Mouse (Mus musculus): ENCODE results near the gene Itpk1. TPM values are rescaled to one million over a fixed set of nuclear protein-coding genes. Genes with fewer than 3 reads are reported as not detected.

The Itpk1 gene
- total RNA-seq, 2 experiments from 2014 or later: 69.2 to 70.5 TPM

DNA sequence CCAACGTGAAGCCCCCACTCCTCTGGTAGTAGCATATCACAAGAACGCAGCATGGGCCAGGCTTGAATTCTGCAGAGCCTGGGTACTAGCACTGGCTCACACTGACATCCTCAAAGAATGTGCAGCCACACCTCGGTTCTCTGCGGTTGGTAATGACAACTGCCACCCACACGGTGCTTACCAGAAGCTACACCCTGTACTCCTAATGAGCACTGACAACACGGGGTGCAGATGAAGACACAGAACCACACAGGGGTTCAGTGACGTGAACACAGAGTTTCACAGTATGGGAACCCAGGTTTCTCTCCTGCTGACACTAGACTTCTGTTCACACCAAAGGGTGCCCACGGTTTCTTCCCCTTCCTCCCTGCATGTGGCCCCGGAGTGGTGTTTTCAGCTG is 76.5 kb downstream of the Itpk1 start:
- no peak for DNase-seq (ENCODE audit: low spot score in 2 of 2)

DNA sequence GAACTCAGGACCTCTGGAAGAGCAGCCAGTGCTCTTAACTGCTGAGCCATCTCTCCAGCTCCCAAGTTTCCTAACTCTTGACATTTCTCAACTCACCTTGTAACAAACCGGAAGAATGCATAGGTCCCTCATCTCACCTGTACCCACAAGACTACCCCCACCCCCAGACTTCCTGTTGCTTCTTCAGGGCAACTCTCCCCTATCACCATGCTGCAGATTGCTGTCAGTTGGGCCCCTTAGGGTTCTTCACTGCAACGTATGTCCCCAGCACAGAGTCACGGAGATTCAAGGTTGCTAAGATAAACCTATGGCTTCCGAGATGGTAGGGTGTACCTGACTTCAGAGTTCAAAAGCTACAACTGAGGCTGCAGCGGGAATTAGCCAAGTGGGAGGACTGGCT is 77.2 kb downstream of the Itpk1 start:
- no peak for DNase-seq (ENCODE audit: low spot score in 2 of 2)

GRCm38 (mm10) chr12:102626841-102627240 is 77.9 kb downstream of the Itpk1 start:
- no peak for DNase-seq (ENCODE audit: low spot score in 2 of 2)

GRCm38 (mm10) chr12:102625717-102626116 is 79.0 kb downstream of the Itpk1 start:
- DNase-seq (ENCODE audit: low spot score in 2 of 2): no peak

DNA sequence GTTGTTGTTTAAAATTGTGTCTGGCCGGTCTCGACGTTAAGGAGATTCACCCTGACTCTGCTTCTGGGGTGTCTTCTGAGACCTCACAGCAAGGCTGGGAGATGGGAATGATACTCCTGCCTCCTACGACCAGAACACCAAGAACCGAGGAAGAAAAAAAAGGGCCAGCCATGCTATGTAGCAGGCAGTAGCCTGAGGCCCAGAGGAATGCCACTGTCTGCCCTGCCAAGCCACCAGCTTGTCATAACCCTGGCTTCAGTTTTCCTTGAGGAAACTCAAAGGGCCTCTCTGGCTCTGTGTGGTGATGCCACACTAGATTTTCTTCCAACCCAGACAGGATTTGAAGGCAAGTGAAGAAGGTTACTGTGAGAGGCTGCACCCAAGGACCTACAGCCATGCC is 79.6 kb downstream of the Itpk1 start:
- no peak for DNase-seq (ENCODE audit: low spot score in 2 of 2)

- DNase-seq (ENCODE audit: low spot score in 2 of 2): no peak
These were observed 80.9 kb downstream of the Itpk1 start for GRCm38 (mm10) chr12:102623827-102624226.

DNA sequence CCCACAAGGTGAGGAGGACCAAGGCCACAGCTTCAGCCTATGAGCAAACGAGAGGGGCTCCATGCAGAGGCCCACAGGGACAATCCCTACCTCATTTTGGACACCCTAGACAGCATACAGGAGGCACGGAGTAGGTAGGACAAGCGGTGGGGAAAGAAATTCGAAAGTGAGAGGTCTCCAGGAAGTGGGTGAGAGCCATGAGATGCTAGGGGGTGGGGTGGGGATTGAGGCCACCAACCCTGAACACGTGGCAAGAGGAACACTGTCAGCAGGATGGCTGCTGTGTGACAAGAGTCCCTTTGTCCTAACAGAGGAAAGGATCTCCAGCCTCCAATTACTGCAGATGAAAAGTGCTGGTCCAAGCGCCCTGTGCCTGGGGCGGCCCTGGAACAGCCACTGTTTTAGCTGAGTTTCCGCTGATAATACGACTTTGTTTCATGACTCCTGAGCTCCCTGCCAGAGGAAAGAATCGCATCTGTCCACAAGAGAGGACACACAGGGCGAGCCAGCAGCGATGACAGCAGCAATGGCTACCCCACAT is 82.4 kb downstream of the Itpk1 start:
- DNase-seq (ENCODE audit: low spot score in 2 of 2): peak in 1 of 2 experiments; percentile 56

DNA sequence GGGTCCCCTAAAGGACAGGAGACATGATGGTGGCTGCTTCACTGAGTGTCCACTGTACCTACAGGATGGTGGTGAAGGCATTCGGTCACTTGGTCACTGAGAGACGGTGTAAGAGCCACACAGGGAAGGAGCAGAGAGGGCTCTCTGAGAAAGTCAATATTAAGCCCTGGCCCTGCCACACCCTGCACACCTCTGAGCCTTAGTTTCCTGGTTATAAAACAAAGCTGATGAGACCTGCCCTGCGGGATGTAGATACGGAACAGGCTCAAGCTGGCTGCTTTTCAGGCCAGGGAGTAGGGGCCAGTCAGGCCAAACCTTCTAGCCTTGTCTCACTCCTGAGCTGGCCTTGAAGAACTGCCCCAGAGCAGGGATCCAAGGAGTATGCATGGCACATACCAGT is 82.9 kb downstream of the Itpk1 start:
- DNase-seq (ENCODE audit: low spot score in 2 of 2): no peak

DNA sequence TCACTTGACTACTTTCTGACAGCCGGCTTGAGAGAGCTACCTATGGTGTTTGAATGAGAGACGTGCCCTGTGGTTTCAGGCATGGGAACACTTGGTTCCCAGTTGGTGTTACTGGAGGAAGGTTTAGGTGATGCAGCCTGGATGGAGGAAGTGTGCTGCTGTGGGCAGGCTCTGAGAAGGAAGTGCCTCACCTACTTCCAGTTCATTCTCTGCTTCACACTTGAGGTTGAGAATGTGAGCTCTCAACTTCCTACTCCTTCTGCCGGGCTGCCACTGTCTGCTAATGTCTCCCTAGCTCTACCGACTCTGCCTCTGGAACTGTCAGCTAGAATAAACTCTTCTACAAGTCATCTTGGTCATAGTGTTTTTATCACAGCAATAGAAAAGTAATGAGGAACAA is 83.5 kb downstream of the Itpk1 start:
- DNase-seq (ENCODE audit: low spot score in 2 of 2): no peak

DNA sequence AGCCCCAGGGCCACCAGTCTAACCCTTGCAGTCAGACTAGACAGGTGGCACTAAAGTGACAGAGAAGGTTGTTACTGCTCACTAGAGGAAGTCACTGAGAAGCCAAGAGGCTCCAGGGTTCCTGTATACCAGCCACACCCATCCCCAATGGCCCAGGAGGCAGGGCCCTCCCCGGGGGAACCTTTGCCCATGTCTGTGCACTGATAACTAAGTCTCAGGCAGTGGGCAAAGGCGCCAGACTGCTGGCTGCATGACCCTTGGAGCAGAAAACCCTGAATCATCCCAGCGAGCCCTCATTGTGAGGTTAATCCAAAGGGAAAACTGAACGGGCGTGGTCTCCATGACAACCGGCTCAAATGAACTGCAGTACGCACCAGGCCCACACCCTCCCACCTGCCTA is 84.8 kb downstream of the Itpk1 start:
- no peak for DNase-seq (ENCODE audit: low spot score in 2 of 2)

DNA sequence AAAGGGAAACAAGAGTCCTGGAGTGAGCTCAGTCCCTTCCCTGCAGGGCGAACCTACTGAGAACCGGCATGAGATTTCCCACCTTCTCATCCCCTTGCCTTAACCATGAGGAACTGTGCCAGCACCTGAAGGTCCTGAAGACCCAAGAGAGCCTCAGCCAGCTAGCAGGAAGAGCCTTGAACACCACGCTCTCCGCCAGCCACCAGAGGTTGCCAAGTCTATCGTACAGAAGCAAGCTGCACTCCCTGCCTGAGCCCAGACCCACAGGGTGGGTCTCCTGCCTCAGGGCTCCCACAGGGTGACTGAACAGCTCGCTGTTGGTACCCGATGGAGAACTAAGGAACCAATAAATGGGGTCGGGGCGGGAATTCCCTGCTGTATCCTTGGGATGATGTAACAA is 86.6 kb downstream of the Itpk1 start:
- DNase-seq (ENCODE audit: low spot score in 2 of 2): no peak

DNA sequence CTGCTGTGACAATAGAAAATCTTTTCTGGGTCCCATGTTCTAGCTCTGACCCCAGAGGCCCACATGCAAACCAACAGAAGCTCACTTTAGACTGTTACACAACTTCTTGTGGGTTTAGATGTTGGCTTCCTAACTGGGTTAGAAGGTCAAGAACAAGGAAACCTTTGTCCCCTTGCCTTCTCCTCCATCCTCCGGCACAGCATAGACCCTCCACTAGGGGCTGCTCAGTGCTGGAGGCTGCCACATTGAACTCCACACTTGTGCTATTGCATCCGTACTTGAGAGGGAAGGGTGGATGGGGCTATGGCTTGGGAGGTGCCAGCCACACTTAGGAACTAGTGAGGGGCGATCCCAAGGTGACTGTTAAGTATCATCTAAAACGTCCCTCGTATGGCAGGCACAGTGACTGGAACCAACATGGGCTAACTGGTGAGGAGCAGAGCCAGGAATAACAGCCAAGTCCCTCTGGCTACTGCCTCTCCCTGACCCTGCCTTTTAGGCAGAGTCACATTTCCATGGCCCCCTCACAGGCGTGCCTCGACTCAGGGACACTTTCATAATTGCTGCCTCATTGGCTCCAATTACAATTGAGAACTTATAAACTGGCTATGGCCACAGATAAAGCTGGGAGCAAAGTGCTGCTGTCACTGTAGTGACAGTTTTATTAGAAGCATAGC is 87.7 kb downstream of the Itpk1 start:
- DNase-seq (ENCODE audit: low spot score in 2 of 2): no peak

- DNase-seq (ENCODE audit: low spot score in 2 of 2): no peak
These were observed 88.5 kb downstream of the Itpk1 start for GRCm38 (mm10) chr12:102616201-102616600.

DNA sequence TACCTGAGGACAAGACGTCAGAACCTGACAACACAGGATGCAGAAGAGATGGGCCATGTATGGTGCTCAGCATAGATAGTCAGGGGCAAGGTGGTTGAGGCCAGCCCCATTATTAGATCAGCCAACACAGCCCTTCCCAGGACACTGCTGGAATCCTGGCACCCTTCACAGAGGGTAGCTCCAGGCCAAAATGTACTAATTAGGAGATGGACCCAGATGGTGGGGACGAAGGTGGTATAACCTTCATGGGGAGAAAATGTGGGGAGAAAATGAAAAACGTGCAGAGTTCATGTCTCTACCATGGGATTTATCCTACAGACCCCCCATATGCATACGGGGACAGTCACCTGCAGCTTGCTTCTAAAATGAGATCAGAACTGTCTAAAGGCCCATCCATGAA is 91.3 kb downstream of the Itpk1 start:
- no peak for DNase-seq (ENCODE audit: low spot score in 2 of 2)

DNA sequence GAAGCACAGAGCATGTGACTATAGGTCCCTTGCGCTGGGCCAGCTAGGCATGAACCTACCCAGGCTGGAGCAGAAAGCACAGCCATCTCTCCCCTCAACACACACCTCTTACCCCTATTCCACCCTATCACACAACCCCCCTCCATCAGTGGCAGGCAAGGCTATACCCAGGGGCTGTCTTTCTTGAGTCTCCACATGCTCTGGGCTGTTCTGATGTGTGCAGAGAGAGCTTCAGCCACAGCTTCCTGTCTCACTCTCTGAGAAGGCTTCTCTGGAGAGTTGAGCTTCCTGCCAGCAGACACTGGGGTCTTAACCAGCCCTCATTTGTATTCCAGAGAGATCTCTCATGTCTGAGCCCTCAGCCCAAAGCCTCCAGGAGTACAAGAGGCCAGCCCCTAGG is 92.3 kb downstream of the Itpk1 start:
- no peak for DNase-seq (ENCODE audit: low spot score in 2 of 2)

- DNase-seq (ENCODE audit: low spot score in 2 of 2): no peak
These were observed 93.8 kb downstream of the Itpk1 start for GRCm38 (mm10) chr12:102610927-102611326.

GRCm38 (mm10) chr12:102607808-102608517 is 96.8 kb downstream of the Itpk1 start:
- DNase-seq (ENCODE audit: low spot score in 2 of 2): no peak

GRCm38 (mm10) chr12:102607066-102607465 is 97.7 kb downstream of the Itpk1 start:
- no peak for DNase-seq (ENCODE audit: low spot score in 2 of 2)

- DNase-seq (ENCODE audit: low spot score in 2 of 2): no peak
These were observed 99.1 kb downstream of the Itpk1 start for GRCm38 (mm10) chr12:102605607-102606006.

- DNase-seq (ENCODE audit: low spot score in 2 of 2): no peak
These were observed 102.3 kb downstream of the Itpk1 start for GRCm38 (mm10) chr12:102602255-102603041.

DNA sequence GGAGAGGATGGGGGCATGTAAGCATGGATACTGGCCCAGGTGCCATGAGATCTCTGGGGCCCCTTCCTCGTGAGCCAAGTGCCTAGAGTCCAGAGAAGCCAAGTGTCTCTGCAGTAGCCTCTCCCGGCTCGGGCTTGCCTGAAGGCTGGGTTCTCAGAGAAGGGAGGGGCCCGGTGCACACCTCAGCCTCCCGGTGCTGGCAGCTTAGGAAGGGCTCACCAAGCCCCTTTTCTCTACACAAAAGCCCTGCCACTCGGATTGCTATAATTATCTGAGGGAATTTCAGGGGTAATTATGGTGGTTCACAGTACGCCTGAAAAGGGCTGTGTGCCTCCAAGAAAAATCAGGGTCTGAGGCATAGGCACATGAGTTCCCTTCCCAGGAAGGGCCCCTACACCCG is 102.9 kb downstream of the Itpk1 start:
- no peak for DNase-seq (ENCODE audit: low spot score in 2 of 2)

GRCm38 (mm10) chr12:102600345-102600744 is 104.4 kb downstream of the Itpk1 start:
- no peak for DNase-seq (ENCODE audit: low spot score in 2 of 2)

Measured in layer of hippocampus, adult 18-20 months (tissue).